Mouse (Mus musculus): ENCODE measurements around the gene Gng8. TPM values are rescaled to one million over a fixed set of nuclear protein-coding genes. Genes with fewer than 3 reads are reported as not detected.

Gene Gng8
- total and polyA plus RNA-seq, 2 experiments, result 0.26 TPM; not detected in 1

DNA sequence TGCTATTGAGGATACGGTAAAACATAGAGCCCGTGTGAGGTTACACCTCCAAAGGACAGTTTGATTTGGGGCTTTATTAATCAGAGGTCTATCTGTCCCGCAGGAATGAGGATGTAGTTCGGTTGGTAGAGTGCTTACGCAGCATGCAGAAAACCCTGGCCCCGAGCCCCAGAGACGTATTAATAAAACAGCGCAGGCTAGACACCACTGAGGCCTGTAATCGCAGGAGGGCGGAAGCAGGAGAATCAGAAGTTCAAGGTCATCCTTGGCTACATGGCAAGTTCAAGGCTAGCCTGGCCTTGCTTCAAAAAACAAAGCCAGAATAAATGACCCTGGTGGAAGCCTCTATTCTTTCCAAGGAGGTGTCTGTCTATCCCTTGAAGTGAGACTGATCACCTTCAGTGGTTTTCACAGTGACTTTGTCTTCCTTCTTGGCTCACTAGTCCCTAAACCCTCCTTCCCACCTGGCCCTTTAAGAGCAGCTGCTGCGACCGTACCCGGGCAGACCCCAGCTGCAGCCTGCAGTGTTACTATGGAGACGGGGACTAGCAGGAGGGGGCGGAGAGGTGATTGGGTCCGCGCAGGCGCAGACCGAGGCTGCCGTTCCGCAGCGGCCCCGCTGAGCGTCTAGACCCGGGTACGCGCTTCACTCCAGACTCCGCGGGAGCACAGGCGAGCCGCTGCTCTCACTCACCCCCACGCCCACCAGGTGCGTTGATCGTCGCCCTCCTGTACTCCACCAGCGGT is 52.6 kb downstream of the Gng8 start, which contains the start of gene Pnmal2:
Gene Pnmal2 (plus strand): TSS at position 622 of the 747 bp plus-strand sequence.
- DNase-seq (ENCODE audit: extremely low read depth, low read depth, low spot score), result no peak
- peaks cover 18% of the 10 kb centered on the region for H3K27me3 ChIP-seq (ENCODE audit: control insufficient read depth, insufficient read depth, low read length)
- no peaks in the 10 kb centered on the region for H3K79me2 ChIP-seq (ENCODE audit: control insufficient read depth, insufficient read depth, low read length)

DNA sequence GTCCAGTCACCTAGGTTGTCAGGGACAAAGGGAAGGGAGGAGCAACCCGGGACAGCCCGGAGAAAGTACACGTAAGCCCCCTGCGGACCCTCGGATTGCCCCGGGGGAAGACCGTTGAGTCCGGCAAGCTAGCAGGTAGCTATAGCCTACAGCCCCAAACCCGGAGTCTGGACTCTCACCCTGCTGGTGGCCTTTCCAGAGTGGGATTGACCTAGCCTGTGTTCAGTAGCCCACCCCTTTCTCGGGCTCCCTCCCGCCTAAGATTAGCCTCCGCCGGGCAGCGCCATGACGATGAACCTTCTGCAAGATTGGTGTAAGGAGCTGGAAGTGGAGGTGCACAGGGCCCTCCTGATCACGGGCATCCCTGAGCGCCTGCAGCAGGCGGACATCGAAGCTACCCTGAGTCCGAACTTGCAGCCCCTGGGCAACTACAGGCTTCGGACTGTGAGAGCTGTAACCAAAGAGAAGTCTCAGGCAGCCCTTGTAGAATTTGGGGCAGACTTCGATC is 53.3 kb downstream of the Gng8 start:
- Histone ChIP-seq H3K27ac (replicated peaks; ENCODE audit: insufficient read depth, low read depth, low read length) (no peak overlapping the region), H3K9ac (ENCODE audit: low read depth, low read length) (peak overlapping the region; percentile 65), H3K79me2 (ENCODE audit: control insufficient read depth, insufficient read depth, low read length) (no peaks in the 10 kb centered on the region), H3K4me1 (ENCODE audit: control insufficient read depth, insufficient read depth, low read length) (0 out of 2 replicates have a peak, but pooled peaks cover under 1% of the 10 kb centered on the region), H3K27me3 (ENCODE audit: control insufficient read depth, insufficient read depth, low read length) (peaks cover 18% of the 10 kb centered on the region), H3K36me3 (ENCODE audit: control insufficient read depth, insufficient read depth, low read length) (no peaks in the 10 kb centered on the region), H3K4me3 (ENCODE audit: insufficient read depth, low read depth, low read length) (peak overlapping the region; percentile 56; the same call in 1 of the 2 replicates)
- no peak for TF ChIP-seq POLR2A (IDR thresholded peaks at IDR 0.05; ENCODE audit: extremely low read depth, insufficient read depth, low read length)
- no peak for DNase-seq (ENCODE audit: extremely low read depth, low read depth, low spot score)
- WGBS, result 6% methylated on average over 22 of the region's 22 CpGs

More for the DNA sequence above, 52.6 kb downstream of the Gng8 start, which contains the start of gene Pnmal2:
- peak within 1 kb of the TSS; percentile 56; the same call in 1 of the 2 replicates for H3K4me3 ChIP-seq (ENCODE audit: insufficient read depth, low read depth, low read length)
- H3K4me1 ChIP-seq (ENCODE audit: control insufficient read depth, insufficient read depth, low read length), result no peaks in the 10 kb centered on the region
- peak within 1 kb of the TSS; percentile 65 for H3K9ac ChIP-seq (ENCODE audit: low read depth, low read length)
- no peak for TF ChIP-seq POLR2A (IDR thresholded peaks at IDR 0.05; ENCODE audit: extremely low read depth, insufficient read depth, low read length)
- TF ChIP-seq CTCF (IDR thresholded peaks at IDR 0.05; ENCODE audit: low read depth, low read length), result no peak
- WGBS, result 24% methylated on average over 36 of the region's 36 CpGs
- no peak within 1 kb of the TSS for H3K27ac ChIP-seq (replicated peaks; ENCODE audit: insufficient read depth, low read depth, low read length)
- H3K36me3 ChIP-seq (ENCODE audit: control insufficient read depth, insufficient read depth, low read length), result no peaks in the 10 kb centered on the region

Other genes with a start within 250 kb of the Gng8 start
- not detected in 2 replicates for gene Ceacam15, start 216.1 kb upstream of the Gng8 start, total RNA-seq (2014; rRNA removed)
- not detected in 2 replicates for gene Ceacam15, start 216.1 kb upstream of the Gng8 start, polyA plus RNA-seq (2012; rRNA removed)
- not detected in 2 replicates for gene Ceacam9, start 169.9 kb upstream of the Gng8 start, total RNA-seq (2014; rRNA removed)
- not detected in 2 replicates for gene Ceacam9, start 169.9 kb upstream of the Gng8 start, polyA plus RNA-seq (2012; rRNA removed)
- gene Ap2s1, start 153.4 kb upstream of the Gng8 start, total RNA-seq (2014; rRNA removed), result 116 and 134 TPM in 2 replicates
- 171 and 195 TPM in 2 replicates for gene Ap2s1, start 153.4 kb upstream of the Gng8 start, polyA plus RNA-seq (2012; rRNA removed)
- 1.8 and 3.4 TPM in 2 replicates for gene Slc1a5, start 110.4 kb upstream of the Gng8 start, total RNA-seq (2014; rRNA removed)
- 2.6 and 4.2 TPM in 2 replicates for gene Slc1a5, start 110.4 kb upstream of the Gng8 start, polyA plus RNA-seq (2012; rRNA removed)
- gene Strn4, start 75.9 kb upstream of the Gng8 start, total RNA-seq (2014; rRNA removed), result 18.7 and 26.3 TPM in 2 replicates
- gene Strn4, start 75.9 kb upstream of the Gng8 start, polyA plus RNA-seq (2012; rRNA removed), result 39.5 and 52.7 TPM in 2 replicates
- 5.5 and 6.3 TPM in 2 replicates for gene Fkrp, start 75.1 kb upstream of the Gng8 start, total RNA-seq (2014; rRNA removed)
- 14.3 and 15.3 TPM in 2 replicates for gene Fkrp, start 75.1 kb upstream of the Gng8 start, polyA plus RNA-seq (2012; rRNA removed)
- 2.5 and 5.1 TPM in 2 replicates for gene Prkd2, start 48.9 kb upstream of the Gng8 start, total RNA-seq (2014; rRNA removed)
- gene Prkd2, start 48.9 kb upstream of the Gng8 start, polyA plus RNA-seq (2012; rRNA removed), result 7.8 and 11.7 TPM in 2 replicates
- under 0.01 and 0.20 TPM in 2 replicates for gene Dact3, start 16.5 kb upstream of the Gng8 start, total RNA-seq (2014; rRNA removed)
- gene Dact3, start 16.5 kb upstream of the Gng8 start, polyA plus RNA-seq (2012; rRNA removed), result 0.52 and 0.64 TPM in 2 replicates
- 0.07 and 0.09 TPM in 2 replicates for gene Ptgir, start 14.7 kb downstream of the Gng8 start, total RNA-seq (2014; rRNA removed)
- 0.09 and 0.33 TPM in 2 replicates for gene Ptgir, start 14.7 kb downstream of the Gng8 start, polyA plus RNA-seq (2012; rRNA removed)
- gene Calm3, start 32.3 kb downstream of the Gng8 start, total RNA-seq (2014; rRNA removed), result 64.9 and 77.4 TPM in 2 replicates
- 72.0 and 78.1 TPM in 2 replicates for gene Calm3, start 32.3 kb downstream of the Gng8 start, polyA plus RNA-seq (2012; rRNA removed)
- under 0.01 and 0.07 TPM in 2 replicates for gene Pnmal2, start 52.9 kb downstream of the Gng8 start, total RNA-seq (2014; rRNA removed)
- gene Pnmal2, start 52.9 kb downstream of the Gng8 start, polyA plus RNA-seq (2012; rRNA removed), result 0.02 and 0.10 TPM in 2 replicates
- not detected in 2 replicates for gene Pnmal1, start 67.9 kb downstream of the Gng8 start, total RNA-seq (2014; rRNA removed)
- gene Pnmal1, start 67.9 kb downstream of the Gng8 start, polyA plus RNA-seq (2012; rRNA removed), result not detected in 2 replicates
- 0.07 TPM in 1 of 2 replicates, not detected in the other for gene Gm42372, start 91.3 kb downstream of the Gng8 start, total RNA-seq (2014; rRNA removed)
- gene Gm42372, start 91.3 kb downstream of the Gng8 start, polyA plus RNA-seq (2012; rRNA removed), result not detected in 2 replicates
- gene Ccdc8, start 100.9 kb downstream of the Gng8 start, total RNA-seq (2014; rRNA removed), result 0.40 and 0.46 TPM in 2 replicates
- 0.21 and 0.35 TPM in 2 replicates for gene Ccdc8, start 100.9 kb downstream of the Gng8 start, polyA plus RNA-seq (2012; rRNA removed)
- 24.2 and 39.9 TPM in 2 replicates for gene Ppp5c, start 136.1 kb downstream of the Gng8 start, total RNA-seq (2014; rRNA removed)
- 93.2 and 112 TPM in 2 replicates for gene Ppp5c, start 136.1 kb downstream of the Gng8 start, polyA plus RNA-seq (2012; rRNA removed)
- 0.07 and 0.09 TPM in 2 replicates for gene Hif3a, start 170.6 kb downstream of the Gng8 start, total RNA-seq (2014; rRNA removed)
- gene Hif3a, start 170.6 kb downstream of the Gng8 start, polyA plus RNA-seq (2012; rRNA removed), result 0.01 and 0.05 TPM in 2 replicates
- not detected in 2 replicates for gene Psg16, start 182.3 kb downstream of the Gng8 start, total RNA-seq (2014; rRNA removed)
- gene Psg16, start 182.3 kb downstream of the Gng8 start, polyA plus RNA-seq (2012; rRNA removed), result not detected in 2 replicates

All from liver, adult 2 months (tissue).